Mouse (Mus musculus): ENCODE data around the gene Sbf2. TPM values are rescaled to one million over a fixed set of nuclear protein-coding genes. Genes with fewer than 3 reads are reported as not detected.

Sbf2 gene
- polyA plus RNA-seq, 1 experiment from 2014 or later: 13.8 TPM

DNA sequence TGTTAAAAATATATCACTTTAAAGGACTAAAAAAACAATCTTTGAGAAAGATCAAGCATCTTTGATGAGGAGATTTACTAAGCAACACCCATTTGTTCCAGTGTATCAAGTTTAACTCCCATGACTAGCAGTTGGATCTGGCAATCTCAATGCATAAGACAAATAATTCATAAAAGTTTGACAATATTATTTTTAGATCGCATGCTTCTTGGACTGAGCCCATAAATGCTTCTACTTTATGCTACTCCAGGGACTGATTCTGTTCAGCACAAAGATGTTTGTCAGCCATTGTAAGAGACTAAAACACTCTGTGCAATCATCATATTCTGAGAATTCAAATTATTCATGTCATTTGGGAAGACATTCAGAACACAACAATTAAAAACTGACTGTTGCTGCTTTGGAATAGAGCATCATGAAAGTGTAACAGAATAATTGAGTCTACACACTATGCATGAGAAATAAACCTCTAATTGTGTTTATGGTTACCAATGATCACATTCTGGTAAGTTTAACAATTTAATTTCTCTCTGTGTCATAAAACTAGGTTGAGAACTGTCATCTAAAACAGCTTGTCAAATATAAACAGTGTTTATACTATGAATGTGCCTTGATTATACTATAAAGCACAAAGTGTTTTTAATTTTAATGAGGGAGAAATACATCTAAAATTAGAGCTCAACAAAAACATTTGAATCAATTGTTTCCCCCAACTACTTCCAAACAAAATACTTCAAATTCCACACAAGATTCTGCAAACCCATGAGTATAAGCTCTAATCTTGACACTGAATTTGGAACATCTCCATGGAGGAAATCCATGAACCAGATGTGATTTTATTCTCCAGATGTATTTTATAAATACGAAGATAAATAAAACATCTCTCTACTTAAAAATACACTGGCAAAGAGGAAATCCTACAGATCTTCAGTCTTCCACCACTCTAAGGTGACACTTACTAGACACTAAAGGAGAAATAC is 98.2 kb downstream of the Sbf2 start:
- Histone ChIP-seq H3K36me3 (ENCODE audit: control insufficient read depth, insufficient read depth, low read length) (no peaks in the 10 kb centered on the region), H3K27ac (ENCODE audit: low read depth, low read length) (no peak overlapping the region), H3K9ac (ENCODE audit: low read depth, low read length) (no peak overlapping the region), H3K4me1 (replicated peaks; ENCODE audit: control insufficient read depth, insufficient read depth, low read length) (no peaks in the 10 kb centered on the region), H3K9me3 (ENCODE audit: control insufficient read depth, low read length) (no peaks in the 10 kb centered on the region), H3K4me2 (no peak overlapping the region), H3K27me3 (replicated peaks; ENCODE audit: control insufficient read depth, insufficient read depth, low read length) (no peaks in the 10 kb centered on the region), H3K4me3 (ENCODE audit: low read depth, low read length) (no peak overlapping the region)
- WGBS: 83% methylated on average over 2 of the region's 2 CpGs
- no peak for ATAC-seq (replicated peaks; ENCODE audit: low FRiP score)
- no peak for DNase-seq (ENCODE audit: low spot score)

DNA sequence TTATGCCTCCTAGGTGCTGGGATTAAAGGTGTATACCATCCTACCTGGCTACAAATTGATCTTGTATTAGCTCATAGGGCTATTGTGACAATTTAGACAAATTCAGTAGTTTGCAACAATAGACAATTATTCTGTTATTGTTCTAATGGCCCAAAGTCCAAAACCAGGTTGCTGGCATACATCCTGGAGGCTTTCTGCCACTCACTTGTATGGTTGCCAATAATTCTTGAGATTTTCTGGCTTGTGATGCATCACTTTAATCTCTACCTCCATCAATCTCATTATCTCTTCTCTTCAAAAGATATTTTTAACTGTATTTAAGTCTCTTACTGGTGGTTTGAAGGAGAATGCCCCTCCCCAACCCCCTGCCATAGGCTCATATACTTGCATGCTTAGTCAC is 100.6 kb downstream of the Sbf2 start:
- H3K4me3 ChIP-seq (ENCODE audit: low read depth, low read length): no peak overlapping the region

DNA sequence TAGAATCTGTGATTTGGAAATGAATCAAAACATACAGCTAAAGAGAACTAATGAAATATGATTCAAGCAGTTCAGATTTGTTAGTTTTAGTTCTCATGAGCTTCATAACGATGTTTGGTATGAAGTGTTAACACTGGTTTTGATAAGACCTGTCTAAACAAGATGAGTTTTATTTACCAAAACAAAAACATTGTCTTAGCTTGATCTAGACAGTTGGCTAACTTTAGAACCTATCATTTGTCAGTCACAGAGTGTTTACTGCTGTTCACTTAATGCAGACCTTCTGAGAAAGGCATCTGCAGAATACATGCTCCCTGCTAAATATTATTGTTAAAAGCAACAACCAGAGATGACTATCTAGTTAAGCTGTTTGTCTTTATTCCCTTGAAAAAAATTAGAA is 116.1 kb downstream of the Sbf2 start:
- H3K9ac ChIP-seq (ENCODE audit: low read depth, low read length): no peak overlapping the region
- no peak overlapping the region for H3K4me3 ChIP-seq (ENCODE audit: low read depth, low read length)
- H3K27ac ChIP-seq (ENCODE audit: low read depth, low read length): no peak overlapping the region
- no peaks in the 10 kb centered on the region for H3K27me3 ChIP-seq (replicated peaks; ENCODE audit: control insufficient read depth, insufficient read depth, low read length)
- no peak overlapping the region for H3K4me2 ChIP-seq
- DNase-seq (ENCODE audit: low spot score) (no peak), ATAC-seq (replicated peaks; ENCODE audit: low FRiP score) (no peak)
- no peaks in the 10 kb centered on the region for H3K4me1 ChIP-seq (replicated peaks; ENCODE audit: control insufficient read depth, insufficient read depth, low read length)
- 66% methylated on average over 1 of the region's 1 CpGs for WGBS
- H3K36me3 ChIP-seq (ENCODE audit: control insufficient read depth, insufficient read depth, low read length): no peaks in the 10 kb centered on the region
- no peaks in the 10 kb centered on the region for H3K9me3 ChIP-seq (ENCODE audit: control insufficient read depth, low read length)

More for the DNA sequence above, 100.6 kb downstream of the Sbf2 start:
- H3K4me2 ChIP-seq: no peak overlapping the region
- no peaks in the 10 kb centered on the region for H3K27me3 ChIP-seq (replicated peaks; ENCODE audit: control insufficient read depth, insufficient read depth, low read length)
- no peak for DNase-seq (ENCODE audit: low spot score)
- no peak overlapping the region for H3K27ac ChIP-seq (ENCODE audit: low read depth, low read length)
- no peak for ATAC-seq (replicated peaks; ENCODE audit: low FRiP score)
- no peaks in the 10 kb centered on the region for H3K9me3 ChIP-seq (ENCODE audit: control insufficient read depth, low read length)
- no peaks in the 10 kb centered on the region for H3K4me1 ChIP-seq (replicated peaks; ENCODE audit: control insufficient read depth, insufficient read depth, low read length)
- no peak overlapping the region for H3K9ac ChIP-seq (ENCODE audit: low read depth, low read length)
- no peaks in the 10 kb centered on the region for H3K36me3 ChIP-seq (ENCODE audit: control insufficient read depth, insufficient read depth, low read length)

DNA sequence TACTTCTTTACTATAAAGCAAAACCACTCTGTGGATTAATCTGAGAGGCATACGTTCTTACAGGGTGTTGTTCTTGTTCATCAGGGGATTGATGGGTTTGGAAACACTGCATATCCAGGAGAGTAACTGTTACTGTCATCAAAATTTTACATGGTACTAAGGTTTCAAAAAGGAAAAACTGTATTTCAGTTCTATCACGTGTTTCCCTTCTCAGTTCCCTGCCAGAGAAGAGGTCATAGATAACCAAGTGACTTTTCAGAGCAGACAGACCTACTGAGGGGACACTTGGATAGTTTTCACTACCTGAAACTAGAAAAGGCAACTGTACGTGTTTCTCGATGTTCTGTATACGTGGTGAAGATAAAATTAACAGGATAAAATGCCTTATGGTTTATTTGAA is 123.7 kb downstream of the Sbf2 start:
- Histone ChIP-seq H3K36me3 (ENCODE audit: control insufficient read depth, insufficient read depth, low read length) (no peaks in the 10 kb centered on the region), H3K4me2 (no peak overlapping the region), H3K4me1 (replicated peaks; ENCODE audit: control insufficient read depth, insufficient read depth, low read length) (no peaks in the 10 kb centered on the region), H3K27me3 (replicated peaks; ENCODE audit: control insufficient read depth, insufficient read depth, low read length) (no peaks in the 10 kb centered on the region), H3K27ac (ENCODE audit: low read depth, low read length) (no peak overlapping the region), H3K9ac (ENCODE audit: low read depth, low read length) (no peak overlapping the region), H3K9me3 (ENCODE audit: control insufficient read depth, low read length) (no peaks in the 10 kb centered on the region), H3K4me3 (ENCODE audit: low read depth, low read length) (no peak overlapping the region)
- ATAC-seq (replicated peaks; ENCODE audit: low FRiP score) (no peak), DNase-seq (ENCODE audit: low spot score) (no peak)
- 71% methylated on average over 5 of the region's 5 CpGs for WGBS

DNA sequence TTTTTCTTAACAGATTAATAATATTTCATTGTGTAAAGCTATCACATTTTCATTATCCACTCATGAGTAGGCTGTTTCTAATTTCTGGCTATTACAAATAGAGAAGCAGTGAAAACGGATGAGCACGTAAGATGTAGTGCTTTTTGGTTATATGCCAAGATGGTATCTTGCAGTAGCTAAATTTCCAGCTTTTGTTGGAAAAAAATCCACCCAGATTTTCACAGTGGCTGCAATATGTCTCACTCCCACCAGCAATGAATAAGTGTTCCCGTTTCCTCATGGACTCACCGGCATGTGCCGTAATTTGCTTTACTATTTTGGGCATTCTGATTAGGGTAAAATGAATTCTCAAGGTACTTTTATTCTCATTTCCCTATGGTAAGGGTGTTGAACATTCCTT is 129.7 kb downstream of the Sbf2 start:
- no peak for DNase-seq (ENCODE audit: low spot score)
- 88% methylated on average over 5 of the region's 5 CpGs for WGBS
- no peak for ATAC-seq (replicated peaks; ENCODE audit: low FRiP score)
- Histone ChIP-seq H3K4me3 (ENCODE audit: low read depth, low read length) (no peak overlapping the region), H3K36me3 (ENCODE audit: control insufficient read depth, insufficient read depth, low read length) (no peaks in the 10 kb centered on the region), H3K9ac (ENCODE audit: low read depth, low read length) (no peak overlapping the region), H3K27me3 (replicated peaks; ENCODE audit: control insufficient read depth, insufficient read depth, low read length) (no peaks in the 10 kb centered on the region), H3K4me1 (replicated peaks; ENCODE audit: control insufficient read depth, insufficient read depth, low read length) (no peaks in the 10 kb centered on the region), H3K27ac (ENCODE audit: low read depth, low read length) (no peak overlapping the region), H3K9me3 (ENCODE audit: control insufficient read depth, low read length) (no peaks in the 10 kb centered on the region), H3K4me2 (no peak overlapping the region)

DNA sequence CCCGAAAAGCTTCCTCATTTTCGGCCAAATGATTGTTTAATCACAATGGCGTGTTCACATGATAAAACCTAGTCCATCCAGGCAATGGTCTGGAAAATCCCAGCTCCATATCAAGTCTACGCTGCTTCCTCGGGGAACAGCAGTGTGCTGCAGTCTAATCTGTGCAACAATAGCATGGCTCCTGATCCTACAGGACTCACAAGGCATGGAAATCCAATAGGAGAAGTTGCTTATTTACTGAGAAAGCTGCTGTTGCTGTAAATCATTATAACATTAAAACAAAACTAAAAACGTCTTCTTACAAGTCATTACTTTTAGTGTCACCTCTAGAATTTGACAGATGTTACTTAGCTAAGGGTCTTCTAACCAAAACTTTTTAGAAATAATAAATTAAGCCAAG is 143.7 kb downstream of the Sbf2 start:
- Histone ChIP-seq H3K27me3 (replicated peaks; ENCODE audit: control insufficient read depth, insufficient read depth, low read length) (no peaks in the 10 kb centered on the region), H3K27ac (ENCODE audit: low read depth, low read length) (no peak overlapping the region), H3K36me3 (ENCODE audit: control insufficient read depth, insufficient read depth, low read length) (no peaks in the 10 kb centered on the region), H3K4me3 (ENCODE audit: low read depth, low read length) (no peak overlapping the region), H3K9me3 (ENCODE audit: control insufficient read depth, low read length) (no peaks in the 10 kb centered on the region), H3K9ac (ENCODE audit: low read depth, low read length) (no peak overlapping the region), H3K4me1 (replicated peaks; ENCODE audit: control insufficient read depth, insufficient read depth, low read length) (no peaks in the 10 kb centered on the region), H3K4me2 (no peak overlapping the region)
- DNase-seq (ENCODE audit: low spot score) (no peak), ATAC-seq (replicated peaks; ENCODE audit: low FRiP score) (no peak)
- 69% methylated on average over 6 of the region's 6 CpGs for WGBS

DNA sequence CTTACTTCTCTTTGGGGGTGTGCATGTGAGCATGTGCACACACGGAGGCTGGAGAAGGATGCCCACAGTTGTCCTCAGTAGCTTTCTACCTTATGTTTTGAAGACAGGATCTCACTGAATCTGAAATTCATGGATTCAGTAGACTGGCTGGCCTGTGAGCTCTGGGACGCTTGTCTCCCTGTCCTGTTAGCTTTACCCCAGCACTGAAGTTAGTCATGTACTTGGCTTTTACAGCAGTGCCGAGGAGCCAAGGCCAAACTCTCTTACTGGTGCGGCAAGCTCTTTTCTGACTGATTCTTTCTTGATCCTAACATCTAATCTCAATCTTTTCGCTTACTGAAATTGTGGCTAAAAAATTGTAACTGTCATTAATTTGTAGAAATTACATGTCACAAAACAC is 151.3 kb downstream of the Sbf2 start:
- DNase-seq (ENCODE audit: low spot score): no peak
- WGBS: 75% methylated on average over 5 of the region's 5 CpGs
- no peak for ATAC-seq (replicated peaks; ENCODE audit: low FRiP score)

DNA sequence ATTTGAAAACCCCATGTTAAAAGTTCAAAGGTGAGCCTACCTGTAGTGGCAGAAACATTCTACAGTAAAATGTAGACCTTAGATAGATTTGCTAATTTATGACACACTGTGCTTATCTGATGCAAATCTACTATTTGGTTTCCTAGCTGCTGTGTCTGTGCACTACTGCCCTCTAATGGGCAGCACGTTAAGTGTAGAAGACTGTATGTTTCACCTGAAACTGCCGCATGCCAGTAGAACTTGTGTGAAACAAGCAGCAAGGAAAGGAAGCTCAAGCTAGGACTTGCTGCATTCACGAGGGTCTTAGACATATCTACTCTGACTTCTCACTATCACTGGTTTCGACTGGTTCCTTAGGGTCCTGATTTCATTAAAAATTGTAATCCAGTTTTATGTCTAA is 182.4 kb downstream of the Sbf2 start:
- no peaks in the 10 kb centered on the region for H3K27me3 ChIP-seq (replicated peaks; ENCODE audit: control insufficient read depth, insufficient read depth, low read length)
- H3K4me1 ChIP-seq (replicated peaks; ENCODE audit: control insufficient read depth, insufficient read depth, low read length): no peaks in the 10 kb centered on the region
- WGBS: 20% methylated on average over 4 of the region's 4 CpGs
- H3K27ac ChIP-seq (ENCODE audit: low read depth, low read length): no peak overlapping the region
- ATAC-seq (replicated peaks; ENCODE audit: low FRiP score) (no peak), DNase-seq (ENCODE audit: low spot score) (no peak)
- no peak overlapping the region for H3K4me3 ChIP-seq (ENCODE audit: low read depth, low read length)
- no peaks in the 10 kb centered on the region for H3K9me3 ChIP-seq (ENCODE audit: control insufficient read depth, low read length)
- no peak overlapping the region for H3K9ac ChIP-seq (ENCODE audit: low read depth, low read length)
- H3K36me3 ChIP-seq (ENCODE audit: control insufficient read depth, insufficient read depth, low read length): no peaks in the 10 kb centered on the region
- H3K4me2 ChIP-seq: no peak overlapping the region

More for the DNA sequence above, 151.3 kb downstream of the Sbf2 start:
- H3K36me3 ChIP-seq (ENCODE audit: control insufficient read depth, insufficient read depth, low read length): no peaks in the 10 kb centered on the region
- H3K4me1 ChIP-seq (replicated peaks; ENCODE audit: control insufficient read depth, insufficient read depth, low read length): no peaks in the 10 kb centered on the region
- H3K9me3 ChIP-seq (ENCODE audit: control insufficient read depth, low read length): no peaks in the 10 kb centered on the region
- no peak overlapping the region for H3K9ac ChIP-seq (ENCODE audit: low read depth, low read length)
- H3K27ac ChIP-seq (ENCODE audit: low read depth, low read length): no peak overlapping the region
- no peak overlapping the region for H3K4me2 ChIP-seq
- no peaks in the 10 kb centered on the region for H3K27me3 ChIP-seq (replicated peaks; ENCODE audit: control insufficient read depth, insufficient read depth, low read length)
- H3K4me3 ChIP-seq (ENCODE audit: low read depth, low read length): no peak overlapping the region

DNA sequence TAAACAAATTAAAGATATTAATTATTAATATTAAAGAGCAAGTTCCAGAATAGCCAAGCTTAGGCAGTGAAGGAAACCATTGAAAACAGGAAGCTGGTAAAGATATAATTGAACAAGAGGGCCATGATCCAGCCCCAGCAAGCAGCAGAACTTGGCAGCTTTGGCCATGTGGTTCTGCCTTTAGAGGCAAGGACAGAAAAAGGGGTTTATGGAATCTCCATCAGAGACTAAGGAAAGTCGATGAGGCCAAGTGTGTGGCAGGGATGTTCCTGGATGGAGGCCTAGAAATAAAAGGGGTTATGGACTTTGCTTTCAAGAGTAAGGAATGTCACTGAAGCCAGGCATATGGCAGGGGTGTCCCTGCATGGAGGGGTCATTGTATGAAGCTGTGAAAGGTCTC is 198.4 kb downstream of the Sbf2 start:
- WGBS: 79% methylated on average over 1 of the region's 1 CpGs
- Histone ChIP-seq H3K9me3 (ENCODE audit: control insufficient read depth, low read length) (no peaks in the 10 kb centered on the region), H3K27me3 (replicated peaks; ENCODE audit: control insufficient read depth, insufficient read depth, low read length) (no peaks in the 10 kb centered on the region), H3K36me3 (ENCODE audit: control insufficient read depth, insufficient read depth, low read length) (no peaks in the 10 kb centered on the region), H3K9ac (ENCODE audit: low read depth, low read length) (no peak overlapping the region), H3K4me3 (ENCODE audit: low read depth, low read length) (no peak overlapping the region), H3K4me2 (no peak overlapping the region), H3K27ac (ENCODE audit: low read depth, low read length) (no peak overlapping the region), H3K4me1 (replicated peaks; ENCODE audit: control insufficient read depth, insufficient read depth, low read length) (no peaks in the 10 kb centered on the region)
- ATAC-seq (replicated peaks; ENCODE audit: low FRiP score) (no peak), DNase-seq (ENCODE audit: low spot score) (no peak)

Measured in liver, embryonic 11.5 days (tissue).